Mouse (Mus musculus): ENCODE data around the gene Irf4.

Gene Irf4

DNA sequence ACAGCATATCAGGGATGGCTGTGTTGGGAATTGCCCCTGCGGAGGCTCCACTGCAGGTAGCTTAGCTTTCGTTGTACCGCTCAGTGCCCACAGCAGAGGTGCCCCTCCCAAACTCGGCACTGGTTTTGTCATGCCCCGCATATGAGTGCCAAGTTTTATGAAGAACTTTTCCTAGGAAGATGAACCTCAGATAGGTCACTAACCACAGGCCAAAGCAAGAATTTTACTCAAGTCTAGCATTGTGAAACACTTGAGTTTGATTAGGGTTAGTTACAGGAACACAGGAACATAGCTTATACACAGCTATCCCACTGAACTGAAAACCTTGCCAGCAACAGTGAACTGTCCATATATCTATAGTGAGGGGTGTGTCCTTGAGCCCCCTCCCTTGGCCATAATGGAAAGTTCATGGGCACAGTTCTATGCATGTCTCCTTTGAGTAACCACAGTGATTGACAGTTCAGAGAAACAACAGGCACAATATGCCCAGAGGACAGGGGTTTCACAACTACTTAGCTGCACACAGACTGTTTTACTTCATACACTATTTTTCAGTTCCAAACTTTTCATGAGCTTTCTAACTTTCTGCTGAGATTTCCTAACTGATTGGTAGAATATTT, 53.4 kb downstream of the Irf4 start:
- DNase-seq (ENCODE audit: low spot score): no peak

DNA sequence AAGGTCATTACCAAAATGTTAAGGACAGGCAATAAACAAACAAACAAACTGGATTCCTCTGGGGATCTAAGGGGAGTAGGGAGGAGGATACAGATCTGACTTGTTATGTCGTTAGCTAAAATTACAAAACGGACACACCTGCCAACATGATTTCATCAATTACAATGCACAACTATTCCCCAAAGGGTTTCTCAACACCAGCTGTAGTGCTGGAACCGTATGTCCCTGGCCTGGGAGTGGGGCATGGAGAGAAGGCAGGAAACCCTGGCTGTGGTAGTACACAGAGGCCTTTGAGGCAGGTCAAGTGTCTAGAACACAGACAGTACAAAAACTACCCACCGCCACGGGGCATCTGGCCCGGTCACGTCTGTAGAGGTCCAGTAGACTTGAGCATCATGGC, 60.2 kb downstream of the Irf4 start:
- DNase-seq (ENCODE audit: low spot score): no peak

DNA sequence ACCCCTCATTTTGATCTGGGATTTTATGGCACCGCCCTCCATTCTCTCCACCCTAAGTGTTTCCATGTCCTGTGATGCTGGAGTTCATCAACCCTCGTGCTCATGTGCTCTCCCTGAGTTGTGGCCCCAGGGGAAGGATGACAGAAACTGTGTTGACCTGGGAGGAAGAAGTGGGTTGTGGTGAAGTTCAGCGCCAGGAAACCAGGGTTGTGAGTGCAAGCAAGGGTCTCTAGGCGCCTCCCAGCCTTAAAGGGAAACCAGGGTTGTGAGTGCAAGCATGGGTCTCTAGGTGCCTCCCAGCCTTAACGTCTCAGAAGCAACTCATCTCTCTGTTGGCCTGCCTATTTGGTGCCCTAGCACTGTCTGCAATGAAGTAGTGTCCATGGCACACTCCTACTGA, 64.4 kb downstream of the Irf4 start:
- DNase-seq (ENCODE audit: low spot score): no peak

DNA sequence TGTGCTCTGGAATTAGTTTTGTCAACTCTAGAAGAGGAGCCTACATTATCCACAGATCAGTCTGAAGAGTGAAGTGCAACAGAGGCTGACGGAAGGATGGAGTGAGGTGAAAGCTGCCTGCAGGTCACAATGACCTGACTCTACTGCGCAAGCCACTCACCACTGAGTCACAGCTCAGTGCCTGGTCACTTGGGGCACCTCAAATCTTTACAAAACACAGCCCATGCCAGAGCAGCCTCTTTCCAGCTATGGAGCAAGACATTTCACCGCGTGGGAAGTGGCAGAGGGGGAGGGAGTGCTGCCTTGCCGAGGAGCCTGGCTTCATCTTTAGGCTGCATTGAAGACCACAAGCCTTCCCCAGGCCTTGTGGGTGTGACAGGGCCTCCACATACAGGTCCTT, 65.2 kb downstream of the Irf4 start:
- no peak for DNase-seq (ENCODE audit: low spot score)

All from layer of hippocampus, adult 9-10 months (tissue).